Mouse (Mus musculus) T-cell, adult 66 days (primary cell): Measurements from ENCODE around the gene Phykpl. TPM values are rescaled to one million over a fixed set of nuclear protein-coding genes. Genes with fewer than 3 reads are reported as not detected.

Experiments
- total RNA-seq, 2 experiments: library from RNA; stranded (reverse); gene quantifications; 3 replicates in 1 of 2; 4 replicates in 1 of 2; pipeline ENCODE4 v1.2.4; 2023

The Phykpl gene
- total RNA-seq: 10 to 100 TPM in 1 of 2 experiments, 1 to 10 TPM in 1; 9.7 to 10.7 TPM

GRCm38 (mm10) chr11:51584431-51585248, at the start of gene Phykpl:
TSS of gene Phykpl (plus strand) at chr11:51584757.

GRCm38 (mm10) chr11:51606447-51607095, 22.0 kb downstream of the Phykpl start, which contains the start of gene Hnrnpab:
TSS of gene Hnrnpab (minus strand) at chr11:51606847.

GRCm38 (mm10) chr11:51619409-51620060, 35.0 kb downstream of the Phykpl start, which contains the start of gene Nhp2:
TSS of gene Nhp2 (plus strand) at chr11:51619735.

GRCm38 (mm10) chr11:51635525-51636322, 51.2 kb downstream of the Phykpl start, which contains the start of gene Rmnd5b:
TSS of gene Rmnd5b (minus strand) at chr11:51635896.

GRCm38 (mm10) chr11:51650691-51651515, 66.3 kb downstream of the Phykpl start, which contains the start of the genes N4bp3 and D930048N14Rik:
TSS of gene N4bp3 (minus strand) at chr11:51650842.
TSS of gene D930048N14Rik (plus strand) at chr11:51650954.

Other genes with a start within 250 kb of the Phykpl start
- gene Hnrnpab, start 22.1 kb downstream of the Phykpl start, total RNA-seq: 100 to 1,000 TPM; 267 to 268 TPM
- 10 to 100 TPM; 56.3 to 62.5 TPM for gene Nhp2, start 35.0 kb downstream of the Phykpl start, total RNA-seq
- gene Rmnd5b, start 51.1 kb downstream of the Phykpl start, total RNA-seq: 10 to 100 TPM; 57.2 to 69.0 TPM
- 1 to 10 TPM; 7.7 to 9.2 TPM for gene N4bp3, start 66.1 kb downstream of the Phykpl start, total RNA-seq
- 1 to 10 TPM; 2.1 to 2.2 TPM for gene D930048N14Rik, start 66.2 kb downstream of the Phykpl start, total RNA-seq
- 1 to 10 TPM; 4.2 to 6.2 TPM for gene 0610009B22Rik, start 104.1 kb downstream of the Phykpl start, total RNA-seq
- gene Sec24a, start 178.9 kb downstream of the Phykpl start, total RNA-seq: 10 to 100 TPM; 51.7 to 57.2 TPM
- 10 to 100 TPM; 32.1 to 36.7 TPM for gene Sar1b, start 178.9 kb downstream of the Phykpl start, total RNA-seq